Mouse (Mus musculus): ENCODE data around the gene Naa50. TPM values are rescaled to one million over a fixed set of nuclear protein-coding genes. Genes with fewer than 3 reads are reported as not detected.

Naa50 gene
- polyA plus RNA-seq, 1 experiment from 2014 or later = 64.5 TPM

DNA sequence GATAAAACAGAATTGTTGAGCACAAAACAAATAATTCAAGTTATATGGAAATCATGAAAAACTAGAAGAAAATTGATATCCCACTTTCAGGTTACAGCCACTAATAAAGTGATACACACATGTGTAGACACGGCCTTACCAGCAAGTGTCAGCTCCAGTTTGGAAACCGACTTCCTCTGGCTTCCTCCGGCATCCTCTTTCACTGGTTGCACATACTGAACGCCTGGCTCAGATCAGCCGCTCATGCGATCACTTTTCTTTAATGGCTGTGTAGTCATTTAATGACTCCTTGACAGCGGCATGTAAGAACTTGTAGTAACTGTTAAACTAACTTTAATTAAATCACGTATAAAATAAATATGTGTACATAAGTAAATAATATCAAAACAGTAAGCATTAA, 66.3 kb downstream of the Naa50 start:
- H3K36me3 ChIP-seq (ENCODE audit: control insufficient read depth, insufficient read depth, low read length) = peaks cover 8% of the 10 kb centered on the region; the same call in 1 of the 2 replicates
- no peak overlapping the region for H3K9ac ChIP-seq (ENCODE audit: low read depth, low read length)
- ATAC-seq = no peak
- H3K27ac ChIP-seq (ENCODE audit: low read depth, low read length) = no peak overlapping the region
- H3K4me1 ChIP-seq (ENCODE audit: control insufficient read depth, insufficient read depth, low read depth, low read length) = no peaks in the 10 kb centered on the region
- H3K4me3 ChIP-seq (ENCODE audit: low read length) = no peak overlapping the region
- no peaks in the 10 kb centered on the region for H3K27me3 ChIP-seq (replicated peaks; ENCODE audit: control insufficient read depth, insufficient read depth, low read length)
- no peak overlapping the region for H3K4me2 ChIP-seq (ENCODE audit: low read length)
- H3K9me3 ChIP-seq (ENCODE audit: control insufficient read depth, low read length) = no peaks in the 10 kb centered on the region
- WGBS = 88% methylated on average over 8 of the region's 8 CpGs

DNA sequence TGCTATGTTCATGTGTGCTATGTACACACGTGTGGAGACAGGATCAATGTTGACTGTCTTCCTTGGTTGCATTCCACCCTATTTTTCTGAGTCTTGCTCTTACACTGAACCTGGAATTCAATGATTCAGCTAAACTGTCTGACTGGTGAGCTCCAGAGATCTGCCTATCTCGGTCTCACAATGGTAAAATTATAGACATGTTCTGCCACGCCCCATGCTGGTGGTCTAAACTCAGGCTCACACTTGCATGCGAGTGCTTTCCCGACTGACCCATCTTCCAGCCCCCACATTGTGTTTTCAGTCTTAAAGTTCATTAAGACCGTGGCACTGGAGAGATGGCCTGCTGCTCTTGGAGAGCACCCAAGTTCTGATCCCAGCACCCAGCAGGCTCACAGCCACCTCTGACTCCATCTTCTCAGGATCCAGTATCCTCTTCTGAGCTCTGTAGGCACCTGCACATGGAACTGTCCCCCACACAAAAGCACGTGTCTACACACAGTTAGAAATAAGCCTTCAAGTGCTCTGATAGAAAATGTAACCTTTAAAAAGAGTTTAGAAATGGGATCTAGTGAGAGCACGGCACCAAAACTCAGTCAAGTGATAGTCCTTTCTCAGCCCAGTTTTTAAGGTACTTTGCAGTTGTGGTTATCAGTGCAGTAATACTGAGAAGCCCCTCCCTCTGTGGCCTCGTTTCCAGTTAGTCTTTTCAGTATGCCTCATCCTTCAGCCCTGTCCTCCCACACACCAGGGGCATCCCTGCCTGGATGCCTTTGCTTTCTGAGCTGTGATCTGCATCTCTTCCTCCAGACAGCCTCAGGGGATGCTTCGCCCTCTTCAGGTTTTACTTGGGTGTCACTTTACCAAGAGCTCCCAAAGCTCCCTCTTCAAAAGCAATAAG, 70.8 kb downstream of the Naa50 start:
- no peaks in the 10 kb centered on the region for H3K9me3 ChIP-seq (ENCODE audit: control insufficient read depth, low read length)
- H3K4me3 ChIP-seq (ENCODE audit: low read length) = no peak overlapping the region
- H3K4me1 ChIP-seq (ENCODE audit: control insufficient read depth, insufficient read depth, low read depth, low read length) = no peaks in the 10 kb centered on the region
- H3K27me3 ChIP-seq (replicated peaks; ENCODE audit: control insufficient read depth, insufficient read depth, low read length) = no peaks in the 10 kb centered on the region
- no peak overlapping the region for H3K4me2 ChIP-seq (ENCODE audit: low read length)
- ATAC-seq = no peak
- H3K27ac ChIP-seq (ENCODE audit: low read depth, low read length) = no peak overlapping the region
- H3K36me3 ChIP-seq (ENCODE audit: control insufficient read depth, insufficient read depth, low read length) = peaks cover 12% of the 10 kb centered on the region; the same call in 1 of the 2 replicates
- 79% methylated on average over 10 of the region's 10 CpGs for WGBS
- H3K9ac ChIP-seq (ENCODE audit: low read depth, low read length) = no peak overlapping the region

DNA sequence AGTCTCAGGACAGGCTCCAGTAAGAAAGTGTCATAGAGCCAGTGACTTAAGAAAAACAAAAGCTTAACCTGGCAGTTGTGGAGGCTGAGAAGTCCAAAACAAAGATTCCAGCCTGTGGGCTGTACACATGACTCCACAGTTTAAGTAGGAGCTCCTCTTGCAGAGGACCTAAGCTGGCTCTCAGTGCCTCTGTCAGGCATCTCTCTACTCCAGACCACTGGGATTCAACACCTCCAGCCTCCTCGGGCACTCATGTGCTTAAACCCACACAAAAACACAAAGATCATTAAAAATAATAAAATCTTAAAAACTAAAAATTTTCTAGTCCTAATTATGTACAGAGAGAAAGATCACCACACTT, 71.4 kb downstream of the Naa50 start:
- no peak overlapping the region for H3K4me2 ChIP-seq (ENCODE audit: low read length)
- no peaks in the 10 kb centered on the region for H3K4me1 ChIP-seq (ENCODE audit: control insufficient read depth, insufficient read depth, low read depth, low read length)
- WGBS = 84% methylated on average over 1 of the region's 1 CpGs
- ATAC-seq = no peak
- H3K9ac ChIP-seq (ENCODE audit: low read depth, low read length) = no peak overlapping the region
- no peak overlapping the region for H3K4me3 ChIP-seq (ENCODE audit: low read length)
- H3K36me3 ChIP-seq (ENCODE audit: control insufficient read depth, insufficient read depth, low read length) = peaks cover 16% of the 10 kb centered on the region; the same call in 1 of the 2 replicates
- no peak overlapping the region for H3K27ac ChIP-seq (ENCODE audit: low read depth, low read length)
- no peaks in the 10 kb centered on the region for H3K27me3 ChIP-seq (replicated peaks; ENCODE audit: control insufficient read depth, insufficient read depth, low read length)
- no peaks in the 10 kb centered on the region for H3K9me3 ChIP-seq (ENCODE audit: control insufficient read depth, low read length)

DNA sequence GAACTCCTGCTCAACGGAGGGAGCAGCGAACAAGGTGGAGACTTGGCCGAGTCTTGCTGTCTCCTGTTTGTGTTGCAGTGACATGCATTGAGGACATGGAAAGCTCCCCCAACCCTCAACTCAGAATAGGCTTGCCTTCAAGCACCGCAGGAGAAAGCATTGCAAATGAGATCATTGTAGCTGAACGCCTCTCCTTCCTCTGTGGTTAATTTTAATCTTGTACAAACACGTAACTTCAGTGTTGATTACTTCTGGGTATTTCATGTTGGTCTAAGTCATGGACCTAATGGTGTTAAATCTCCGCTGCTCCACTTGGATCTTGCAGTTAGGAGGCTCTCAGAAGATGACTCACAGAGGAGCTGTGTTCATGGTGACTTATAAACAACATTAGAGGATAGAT, 73.1 kb downstream of the Naa50 start:
- Histone ChIP-seq H3K9me3 (ENCODE audit: control insufficient read depth, low read length) (no peaks in the 10 kb centered on the region), H3K9ac (ENCODE audit: low read depth, low read length) (no peak overlapping the region), H3K27me3 (replicated peaks; ENCODE audit: control insufficient read depth, insufficient read depth, low read length) (no peaks in the 10 kb centered on the region), H3K27ac (ENCODE audit: low read depth, low read length) (no peak overlapping the region), H3K4me1 (ENCODE audit: control insufficient read depth, insufficient read depth, low read depth, low read length) (no peaks in the 10 kb centered on the region), H3K4me2 (ENCODE audit: low read length) (no peak overlapping the region), H3K36me3 (ENCODE audit: control insufficient read depth, insufficient read depth, low read length) (peaks cover 23% of the 10 kb centered on the region), H3K4me3 (ENCODE audit: low read length) (no peak overlapping the region)
- no peak for ATAC-seq
- WGBS = 93% methylated on average over 7 of the region's 7 CpGs

Other genes with a start within 250 kb of the Naa50 start
- 17.6 and 18.9 TPM in 2 replicates for gene Qtrt2, start 213.0 kb upstream of the Naa50 start, polyA plus RNA-seq (2015; fragmentation: Nextera tagmentation; extraction: Ambion mirVana)
- gene Zdhhc23, start 160.0 kb upstream of the Naa50 start, polyA plus RNA-seq (2015; fragmentation: Nextera tagmentation; extraction: Ambion mirVana) = 3.4 and 3.8 TPM in 2 replicates
- gene Gramd1c, start 76.5 kb upstream of the Naa50 start, polyA plus RNA-seq (2015; fragmentation: Nextera tagmentation; extraction: Ambion mirVana) = 3.1 and 3.5 TPM in 2 replicates
- gene Atp6v1a, start 125 bp upstream of the Naa50 start, polyA plus RNA-seq (2015; fragmentation: Nextera tagmentation; extraction: Ambion mirVana) = 155 TPM in 2 replicates
- 1.9 and 2.1 TPM in 2 replicates for gene Usf3, start 33.4 kb downstream of the Naa50 start, polyA plus RNA-seq (2015; fragmentation: Nextera tagmentation; extraction: Ambion mirVana)
- 20.4 TPM in 2 replicates for gene Sidt1, start 193.4 kb downstream of the Naa50 start, polyA plus RNA-seq (2015; fragmentation: Nextera tagmentation; extraction: Ambion mirVana)
- gene Spice1, start 207.3 kb downstream of the Naa50 start, polyA plus RNA-seq (2015; fragmentation: Nextera tagmentation; extraction: Ambion mirVana) = 12.7 and 18.4 TPM in 2 replicates

Measured in hindbrain, embryonic 16.5 days (tissue).